9 mouse cellular contexts compared by ENCODE assay signal in genomic region chr7:37689107-37689511, GRCm38 (mm10).
DNase-seq lines count a peak whose midpoint lies in the region; ATAC-seq lines count a peak whose summit lies in the region.
"Had no signal": no experiment of that assay in that cellular context is flagged by ENCODE, and none has a peak within 500 bp of the region (broad histone marks: within the 10 kb centered on the region; RNA-seq: fewer than 3 reads in every experiment).

No protein-coding gene starts in this region.

- H3K36me3 ChIP-seq in hindbrain, embryonic 12.5 days: no peaks in the 10 kb centered on the region
- H3K36me3 ChIP-seq in midbrain, embryonic 16.5 days (ENCODE audit: control insufficient read depth, insufficient read depth, low read length): no peaks in the 10 kb centered on the region

- peak; percentile 43 for DNase-seq in cerebellum, adult 9-10 months
- DNase-seq in cerebellum, adult 8-10 months: no peak
- peak; percentile 20 for DNase-seq in embryo, embryonic 9.5 days (ENCODE audit: extremely low spot score)
- DNase-seq in spleen, adult 18-20 months: no peak
- DNase-seq in left cerebral cortex, postnatal 4 days: no peak
- DNase-seq: kidney, adult 2 months had no signal

- peak; percentile 51; the same call in 1 of the 2 replicates for ATAC-seq in hindbrain, embryonic 12.5 days (ENCODE audit: low FRiP score)
- peak; percentile 41; the same call in 1 of the 2 replicates for ATAC-seq in midbrain, embryonic 16.5 days
- ATAC-seq in megakaryocyte, adult 5-6 weeks (ENCODE audit: poor library complexity, severe bottlenecking): no peak

- WGBS in hindbrain, embryonic 12.5 days: 25% methylated on average over 11 of the region's 11 CpGs
- WGBS in midbrain, embryonic 16.5 days: 18% methylated on average over 11 of the region's 11 CpGs

- H3K9me3 ChIP-seq in hindbrain, embryonic 12.5 days (replicated peaks): no peaks in the 10 kb centered on the region
- no peaks in the 10 kb centered on the region for H3K9me3 ChIP-seq in midbrain, embryonic 16.5 days (replicated peaks; ENCODE audit: control insufficient read depth, low read length, poor library complexity, severe bottlenecking)

- peak overlapping the region; percentile 80 for H3K27ac ChIP-seq in hindbrain, embryonic 12.5 days
- H3K27ac ChIP-seq in midbrain, embryonic 16.5 days (ENCODE audit: low read length): peak overlapping the region; percentile 5; the same call in 1 of the 2 replicates

- H3K4me3 ChIP-seq in hindbrain, embryonic 12.5 days: no peak overlapping the region
- no peak overlapping the region for H3K4me3 ChIP-seq in midbrain, embryonic 16.5 days (ENCODE audit: low read depth, low read length)

- H3K4me1 ChIP-seq in hindbrain, embryonic 12.5 days: peaks cover 39% of the 10 kb centered on the region
- peaks cover 19% of the 10 kb centered on the region for H3K4me1 ChIP-seq in midbrain, embryonic 16.5 days (ENCODE audit: control insufficient read depth, insufficient read depth, low read length)

- no peaks in the 10 kb centered on the region for H3K27me3 ChIP-seq in hindbrain, embryonic 12.5 days
- no peaks in the 10 kb centered on the region for H3K27me3 ChIP-seq in midbrain, embryonic 16.5 days (ENCODE audit: control insufficient read depth, insufficient read depth, low read depth, low read length)

- intact Hi-C loops in left cerebral cortex, postnatal 4 days (cut with DNase I): no loop called here

- peak overlapping the region; percentile 28 for H3K4me2 ChIP-seq in hindbrain, embryonic 12.5 days (replicated peaks)
- H3K4me2 ChIP-seq in midbrain, embryonic 16.5 days (ENCODE audit: low read length): peak overlapping the region; percentile 30

- no peak overlapping the region for H3K9ac ChIP-seq in hindbrain, embryonic 12.5 days
- H3K9ac ChIP-seq in midbrain, embryonic 16.5 days (ENCODE audit: low read depth, low read length): peak overlapping the region; percentile 36; the same call in 1 of the 2 replicates

Comparison
In these comparisons a context has a peak if more than half of its experiments do, and no peak if none do; other contexts are left out.
1. DNase-seq: peak in cerebellum, adult 9-10 months (single experiment) and embryo, embryonic 9.5 days (single experiment); none in cerebellum, adult 8-10 months (single experiment), spleen, adult 18-20 months (0 of 2) and left cerebral cortex, postnatal 4 days (single experiment).